Mouse (Mus musculus) inflammation-experienced regulatory T-cells, adult 6 months (primary cell): ENCODE measurements at regions not wholly inside any gene's neighbourhood (a gene's known extent, or its start where the extent isn't known, plus 50 kb on each side); places are given as distances from the start of the nearest gene placed in this dataset.

ENCODE experiments used
- ATAC-seq: one replicate; pipeline ENCODE4 v1.8.0; 2017

DNA sequence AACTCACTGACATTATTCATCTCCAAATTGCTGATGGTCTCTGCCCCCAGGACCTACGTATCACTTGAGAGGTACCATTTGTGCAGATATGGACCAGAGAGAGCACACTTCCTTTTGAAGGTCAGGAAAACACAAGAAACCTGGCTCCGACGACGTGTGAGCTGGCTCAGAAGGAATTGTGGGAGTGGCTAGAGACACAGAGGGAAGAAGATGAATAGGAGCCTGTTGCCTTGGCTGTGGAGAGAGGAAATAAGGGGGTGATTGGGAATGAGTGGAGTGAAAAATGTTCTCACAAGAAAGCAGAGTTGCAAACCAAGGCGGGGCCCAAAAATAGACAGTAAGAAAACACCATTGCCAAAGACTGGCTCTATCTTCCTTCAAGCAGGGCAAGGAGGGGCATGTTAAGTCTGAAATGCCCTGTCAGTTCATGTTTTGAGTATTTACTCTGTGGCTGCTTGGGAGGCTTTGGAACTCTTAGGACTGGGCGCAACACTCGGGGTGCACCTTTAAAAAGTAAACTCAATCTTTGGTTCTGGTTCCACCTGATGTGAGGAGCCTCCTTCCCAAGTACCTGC is 111.6 kb upstream of the Mylip start:
- ATAC-seq = no peak

GRCm38 (mm10) chr13:45281106-45281505 is 108.4 kb upstream of the Mylip start:
- ATAC-seq = no peak

DNA sequence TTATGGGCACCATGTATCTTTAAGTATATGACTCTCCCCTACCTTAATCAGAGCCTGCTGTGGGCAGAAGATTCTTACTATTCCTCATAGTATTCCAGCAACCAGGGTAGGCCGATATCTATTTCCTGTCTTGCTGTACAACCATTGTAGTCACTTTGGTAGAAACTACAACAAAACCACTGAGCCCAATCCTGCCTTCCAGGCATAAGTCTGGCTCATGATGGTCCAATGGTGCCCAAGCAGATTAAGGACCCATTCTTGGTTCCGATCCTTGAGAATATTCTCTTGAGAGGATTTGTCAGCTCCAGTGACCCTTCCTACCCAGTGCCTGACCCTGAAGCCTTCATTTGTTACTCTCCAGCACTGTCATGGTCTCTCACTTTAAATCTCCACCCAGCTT is 102.9 kb upstream of the Mylip start:
- ATAC-seq = no peak

- no peak for ATAC-seq
Observed at GRCm38 (mm10) chr13:45287217-45287616, 102.3 kb upstream of the Mylip start.

GRCm38 (mm10) chr13:45289976-45290375 is 99.6 kb upstream of the Mylip start:
- ATAC-seq = no peak

DNA sequence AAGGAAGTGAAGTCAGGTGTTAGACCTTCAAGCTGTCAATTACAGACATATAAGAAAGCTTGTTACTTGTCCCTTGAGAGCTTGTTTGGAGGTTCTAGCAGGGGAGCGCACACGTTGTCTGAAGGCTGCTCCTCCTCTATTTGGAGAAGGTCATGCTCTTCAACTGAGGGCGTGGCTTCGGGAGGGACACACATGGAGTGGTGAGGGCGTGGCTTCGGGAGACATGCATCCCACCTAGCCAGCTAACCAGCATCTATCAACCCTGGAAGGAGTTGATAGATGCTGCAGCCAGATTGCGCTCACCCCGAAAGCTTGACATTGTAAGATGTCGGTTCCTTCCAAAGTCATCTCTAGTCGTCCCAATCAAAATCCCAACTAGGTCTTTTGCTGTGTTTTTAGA is 94.9 kb upstream of the Mylip start:
- ATAC-seq = no peak

GRCm38 (mm10) chr13:45300610-45301009 is 88.9 kb upstream of the Mylip start:
- ATAC-seq = no peak

DNA sequence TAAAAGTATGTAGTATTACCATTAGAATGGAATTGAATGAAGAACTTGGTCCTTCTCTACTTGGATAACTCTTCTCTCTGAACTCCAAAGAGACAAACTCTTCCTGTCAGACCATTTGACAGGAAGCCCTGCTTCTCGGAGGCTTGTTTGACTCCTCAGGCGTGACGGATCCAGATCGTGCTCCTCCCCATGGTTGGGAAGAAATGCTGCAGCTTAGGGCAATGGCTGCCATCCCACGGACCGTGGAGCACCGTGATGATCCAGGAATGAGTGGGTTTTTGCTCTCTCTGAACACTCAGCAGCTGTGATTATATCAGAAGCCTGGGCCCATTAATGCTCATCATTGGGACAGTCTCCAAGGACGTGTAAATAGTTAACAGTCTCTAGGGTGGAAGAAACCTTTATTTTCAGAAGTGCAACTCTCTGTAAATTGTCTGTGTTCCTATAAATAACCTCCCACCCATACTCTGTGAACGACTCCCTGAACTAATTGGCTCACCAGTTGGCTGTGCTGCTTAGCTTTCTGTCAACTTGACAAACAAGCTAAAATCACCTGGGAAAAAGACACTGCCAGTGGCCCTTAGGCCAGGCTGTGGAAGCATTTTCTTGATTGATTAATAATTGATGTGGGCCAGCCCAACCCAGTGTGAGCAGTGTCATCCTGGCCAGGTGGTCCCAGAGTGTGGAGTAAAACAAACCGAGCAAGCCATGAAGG is 88.2 kb upstream of the Mylip start:
- no peak for ATAC-seq

- ATAC-seq = no peak
Observed at GRCm38 (mm10) chr13:45302796-45303195, 86.7 kb upstream of the Mylip start.

GRCm38 (mm10) chr13:45306177-45306576 is 83.4 kb upstream of the Mylip start:
- ATAC-seq = no peak

GRCm38 (mm10) chr13:45307226-45307625 is 82.3 kb upstream of the Mylip start:
- ATAC-seq = no peak

DNA sequence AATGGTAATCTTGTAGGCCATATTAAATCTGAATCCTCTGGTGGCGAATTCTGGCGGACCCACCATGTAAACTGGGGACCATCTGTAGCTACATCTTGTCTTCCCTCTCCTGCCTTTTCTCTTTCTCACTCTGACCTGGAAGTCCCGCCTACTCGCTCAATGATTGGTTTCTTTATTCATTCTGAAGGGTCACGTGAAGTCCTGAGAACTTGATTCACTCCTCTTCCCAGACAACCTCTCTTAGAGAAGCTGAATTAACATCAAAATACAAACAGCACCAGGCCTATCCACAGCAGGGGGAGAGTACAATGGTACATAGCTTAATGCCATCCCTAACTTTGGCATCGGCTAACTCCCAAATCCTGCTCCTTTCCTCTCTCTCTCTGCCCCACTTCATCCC is 69.9 kb upstream of the Mylip start:
- ATAC-seq = no peak

DNA sequence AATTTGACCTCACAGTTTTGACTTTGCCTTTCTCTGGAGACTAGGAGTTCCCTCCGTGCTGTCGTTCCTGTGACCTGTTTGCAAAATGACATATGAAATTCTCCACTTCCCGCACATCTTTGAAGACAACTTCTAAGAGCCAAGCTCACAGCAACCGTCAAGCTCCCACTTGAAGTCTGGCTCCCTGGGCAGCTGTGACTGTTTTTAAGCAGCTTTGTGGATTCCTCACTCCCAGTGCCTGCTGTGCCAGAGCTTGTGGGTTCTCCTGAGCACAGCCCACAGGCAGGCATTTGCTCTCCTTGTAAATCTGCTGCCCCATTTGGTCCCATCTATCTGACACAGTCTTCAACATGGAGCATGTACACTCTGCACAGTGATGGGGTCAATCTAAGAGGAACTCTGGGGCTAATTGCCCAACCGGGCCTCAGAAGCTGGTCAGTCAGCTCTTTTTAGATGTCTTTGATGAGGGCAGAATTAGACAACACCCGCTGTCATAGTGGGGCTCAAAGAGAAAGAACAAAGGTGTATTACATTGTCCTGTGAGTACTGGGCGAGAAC is 63.7 kb upstream of the Mylip start:
- no peak for ATAC-seq

DNA sequence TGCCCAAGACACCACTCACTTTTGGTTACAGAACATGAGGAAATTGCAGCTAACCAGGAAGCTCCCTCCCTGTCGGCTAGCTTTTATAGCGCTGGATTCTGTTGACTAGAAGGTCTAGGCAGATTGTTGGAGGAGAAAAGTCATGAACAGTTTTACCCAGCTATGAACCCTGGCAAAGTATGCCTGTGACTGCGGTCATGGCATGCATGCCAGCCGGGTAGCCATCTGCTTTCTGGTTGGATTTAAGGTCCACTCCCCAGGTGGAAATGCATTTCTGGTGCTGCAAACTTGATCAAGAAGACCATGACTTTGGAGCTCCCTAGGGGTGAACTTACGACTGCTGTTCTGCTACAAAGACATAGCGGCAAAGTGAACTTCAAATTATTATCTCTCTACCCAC is 62.8 kb upstream of the Mylip start:
- ATAC-seq = no peak

DNA sequence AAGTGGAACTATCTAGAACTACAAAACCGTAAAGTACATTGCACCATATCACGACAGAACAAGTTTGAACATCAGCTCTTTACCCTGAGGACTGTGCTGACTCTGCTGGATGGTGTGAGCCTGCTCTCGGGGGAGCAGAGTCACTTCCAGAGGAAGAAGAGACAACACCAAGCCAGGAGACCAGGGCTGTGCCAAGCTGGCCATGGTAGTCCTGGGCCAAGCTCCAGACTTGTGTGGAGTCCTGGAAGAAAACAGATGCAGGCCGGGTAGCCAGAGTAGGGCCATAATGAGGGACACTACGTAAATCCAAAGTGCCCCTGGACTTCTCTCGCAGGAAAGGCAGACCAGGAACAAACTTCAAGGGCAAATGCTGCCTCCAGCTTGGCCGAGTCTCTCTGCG is 59.0 kb upstream of the Mylip start:
- ATAC-seq = no peak

- ATAC-seq = no peak
Observed at GRCm38 (mm10) chr13:45332031-45332430, 57.5 kb upstream of the Mylip start.

GRCm38 (mm10) chr13:45333634-45334033 is 55.9 kb upstream of the Mylip start:
- no peak for ATAC-seq
